Mouse (Mus musculus) lung, postnatal 0 days (tissue): Measurements from ENCODE around the gene Them5. TPM values are rescaled to one million over a fixed set of nuclear protein-coding genes. Genes with fewer than 3 reads are reported as not detected.

ENCODE experiments used
- ATAC-seq: fragments of 200-750 bp; cut with Nextera tagmentation; 2 replicates; pipeline ENCODE4 v1.8.0; 2017; ENCODE audit warnings: moderate library complexity
- DNase-seq: peaks from one replicate; pipeline ENCODE4 v3.0.0-alpha.2; 2016; ENCODE audit warnings: low spot score
- H3K27ac ChIP-seq: fragments of 300-500 bp; sonication (generic); 2 replicates; pipeline ENCODE4 v1.5.1; 2014; ENCODE audit warnings: antibody characterized with exemption, mild to moderate bottlenecking, low read length, mixed read lengths
- H3K27me3 ChIP-seq: fragments of 300-500 bp; sonication (generic); replicated peaks from 2 replicates; pipeline ENCODE4 v1.6.1; 2014; ENCODE audit warnings: low read length, mixed read lengths; ENCODE audit not compliant: insufficient read depth
- H3K36me3 ChIP-seq: fragments of 300-500 bp; sonication (generic); 2 replicates; pipeline ENCODE4 v1.6.1; 2014; ENCODE audit warnings: low read length, mixed read lengths; ENCODE audit not compliant: insufficient read depth
- H3K4me1 ChIP-seq: fragments of 300-500 bp; sonication (generic); 2 replicates; pipeline ENCODE4 v1.6.1; 2014; ENCODE audit warnings: antibody characterized with exemption, low read depth, low read length, mixed read lengths; ENCODE audit not compliant: insufficient read depth
- H3K4me2 ChIP-seq: fragments of 300-500 bp; sonication (generic); replicated peaks from 2 replicates; pipeline ENCODE4 v1.6.1; 2014; ENCODE audit warnings: low read depth, mild to moderate bottlenecking, low read length, moderate library complexity, mixed read lengths
- H3K4me3 ChIP-seq: fragments of 300-500 bp; sonication (generic); 2 replicates; pipeline ENCODE4 v1.5.1; 2014; ENCODE audit warnings: low read depth, low read length
- H3K9ac ChIP-seq: fragments of 300-500 bp; sonication (generic); replicated peaks from 2 replicates; pipeline ENCODE4 v1.6.1; 2014; ENCODE audit warnings: low read depth, mild to moderate bottlenecking
- H3K9me3 ChIP-seq: fragments of 300-500 bp; sonication (generic); 2 replicates; pipeline ENCODE4 v1.6.1; 2016; ENCODE audit warnings: low read length, mixed read lengths
- CTCF ChIP-seq: IDR thresholded peaks from 2 replicates; pipeline ENCODE4 v1.5.1; 2016; ENCODE audit warnings: antibody characterized with exemption, mild to moderate bottlenecking
- EP300 ChIP-seq: IDR thresholded peaks from 2 replicates; pipeline ENCODE4 v1.6.1; 2016; ENCODE audit warnings: antibody characterized with exemption, mild to moderate bottlenecking, control low read depth
- WGBS: fragments of 180-500 bp; shearing (Covaris S2); extraction: QIAGEN DNeasy Blood & Tissue Kit; methylation state at CpG from one replicate; pipeline ENCODE4 v1.1.7; 2014; 5-methylcytosine and 5-hydroxymethylcytosine counted together
- polyA plus RNA-seq: library from polyadenylated mRNA; unstranded; fragments of >200 nt; fragmentation: Nextera tagmentation; extraction: Ambion mirVana; gene quantifications from 2 replicates; pipeline ENCODE4 v1.2.1, GENCODE M21; 2015

Gene Them5
- polyA plus RNA-seq, 1 experiment from 2014 or later, result 3.2 TPM

GRCm38 (mm10) chr3:94379831-94380510 is 38.1 kb downstream of the Them5 start:
- H3K27me3 ChIP-seq, result no peaks in the 10 kb centered on the region
- no peak for DNase-seq
- H3K4me2 ChIP-seq, result no peak overlapping the region
- H3K4me1 ChIP-seq, result no peaks in the 10 kb centered on the region
- no peak for ATAC-seq
- no peak overlapping the region for H3K9ac ChIP-seq
- H3K36me3 ChIP-seq, result no peaks in the 10 kb centered on the region
- no peak overlapping the region for H3K27ac ChIP-seq
- no peak for TF ChIP-seq EP300
- TF ChIP-seq CTCF, result no peak
- no peaks in the 10 kb centered on the region for H3K9me3 ChIP-seq
- H3K4me3 ChIP-seq, result no peak overlapping the region
- 23% methylated on average over 9 of the region's 9 CpGs for WGBS

DNA sequence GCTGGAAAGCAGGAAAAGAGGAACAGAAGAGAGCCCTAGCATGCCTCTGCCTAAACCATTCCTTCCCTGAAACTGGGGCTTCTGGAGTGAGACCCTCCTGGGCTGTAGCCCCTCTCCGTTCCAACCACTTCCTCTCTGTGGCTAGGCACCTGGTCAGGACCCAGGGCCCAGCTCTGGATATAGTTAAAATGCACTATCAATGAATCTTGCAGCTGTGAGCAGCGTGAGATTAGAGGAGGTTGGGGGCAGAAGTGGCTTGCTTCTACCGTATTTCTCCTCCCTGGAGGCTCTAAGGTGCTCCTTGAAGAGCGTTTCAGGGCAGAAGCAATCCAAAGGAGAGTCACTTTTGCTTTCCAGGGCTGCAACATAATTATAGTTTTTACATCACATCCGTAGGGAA is 40.4 kb downstream of the Them5 start:
- WGBS, result 57% methylated on average over 5 of the region's 5 CpGs
- no peaks in the 10 kb centered on the region for H3K27me3 ChIP-seq
- TF ChIP-seq CTCF (no peak), EP300 (no peak)
- H3K27ac ChIP-seq, result no peak overlapping the region
- no peak for DNase-seq
- H3K9ac ChIP-seq, result no peak overlapping the region
- H3K9me3 ChIP-seq, result no peaks in the 10 kb centered on the region
- no peaks in the 10 kb centered on the region for H3K4me1 ChIP-seq
- H3K4me3 ChIP-seq, result no peak overlapping the region
- no peak overlapping the region for H3K4me2 ChIP-seq
- no peaks in the 10 kb centered on the region for H3K36me3 ChIP-seq
- no peak for ATAC-seq

GRCm38 (mm10) chr3:94383476-94383875 is 41.6 kb downstream of the Them5 start:
- Histone ChIP-seq H3K4me3 (no peak overlapping the region), H3K36me3 (no peaks in the 10 kb centered on the region), H3K9me3 (no peaks in the 10 kb centered on the region), H3K4me1 (no peaks in the 10 kb centered on the region), H3K9ac (no peak overlapping the region), H3K27me3 (no peaks in the 10 kb centered on the region), H3K4me2 (no peak overlapping the region), H3K27ac (no peak overlapping the region)
- no peak for TF ChIP-seq EP300
- no peak for TF ChIP-seq CTCF
- no peak for ATAC-seq
- no peak for DNase-seq
- WGBS, result 49% methylated on average over 3 of the region's 3 CpGs

DNA sequence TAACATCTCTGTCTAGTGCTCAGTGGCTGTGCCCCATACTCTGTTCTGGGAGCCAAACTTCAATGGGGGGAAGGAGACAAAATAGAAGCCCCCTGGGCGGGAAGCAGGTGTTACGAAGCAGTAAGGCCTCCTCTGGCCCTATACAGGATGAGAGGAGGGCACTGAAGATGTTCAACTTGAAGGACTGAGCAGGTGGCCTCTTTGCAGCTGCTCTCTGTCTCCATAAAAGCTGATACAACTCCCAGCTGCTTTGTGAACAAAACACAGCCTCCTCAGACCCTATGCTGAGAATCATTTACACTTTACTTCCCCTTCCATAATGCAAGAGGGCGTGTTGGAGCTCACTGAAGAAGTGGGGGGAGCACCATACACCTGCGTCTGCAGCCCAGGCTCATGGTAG is 44.8 kb downstream of the Them5 start:
- Histone ChIP-seq H3K4me2 (no peak overlapping the region), H3K9me3 (no peaks in the 10 kb centered on the region), H3K9ac (no peak overlapping the region), H3K4me1 (no peaks in the 10 kb centered on the region), H3K36me3 (no peaks in the 10 kb centered on the region), H3K4me3 (no peak overlapping the region), H3K27me3 (no peaks in the 10 kb centered on the region), H3K27ac (no peak overlapping the region)
- no peak for TF ChIP-seq EP300
- TF ChIP-seq CTCF, result no peak
- WGBS, result 50% methylated on average over 4 of the region's 4 CpGs
- DNase-seq (no peak), ATAC-seq (no peak)

DNA sequence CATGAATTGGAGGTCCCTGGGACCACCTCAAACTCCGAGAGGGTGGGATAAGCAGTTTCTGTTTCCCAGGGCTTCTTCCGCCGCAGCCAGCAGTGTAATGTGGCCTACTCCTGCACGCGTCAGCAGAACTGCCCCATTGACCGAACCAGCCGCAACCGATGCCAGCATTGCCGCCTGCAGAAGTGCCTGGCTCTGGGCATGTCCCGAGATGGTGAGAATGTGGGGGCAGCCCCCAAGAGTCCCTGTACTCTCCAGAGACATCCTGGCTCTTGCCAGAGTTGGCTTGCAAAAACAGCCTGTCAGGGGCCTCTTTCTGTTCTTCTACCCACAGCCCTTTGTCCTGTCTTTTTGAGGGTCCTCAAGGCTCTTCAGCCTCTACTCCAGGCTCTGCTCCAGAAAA is 45.5 kb downstream of the Them5 start:
- Histone ChIP-seq H3K4me3 (no peak overlapping the region), H3K36me3 (no peaks in the 10 kb centered on the region), H3K4me2 (no peak overlapping the region), H3K27ac (no peak overlapping the region), H3K9me3 (no peaks in the 10 kb centered on the region), H3K4me1 (no peaks in the 10 kb centered on the region), H3K27me3 (no peaks in the 10 kb centered on the region), H3K9ac (no peak overlapping the region)
- no peak for TF ChIP-seq EP300
- no peak for TF ChIP-seq CTCF
- ATAC-seq (no peak), DNase-seq (no peak)
- WGBS, result 91% methylated on average over 10 of the region's 10 CpGs

GRCm38 (mm10) chr3:94388047-94388446 is 46.1 kb downstream of the Them5 start:
- no peak for TF ChIP-seq EP300
- no peak for TF ChIP-seq CTCF
- no peak overlapping the region for H3K27ac ChIP-seq
- H3K27me3 ChIP-seq, result no peaks in the 10 kb centered on the region
- no peaks in the 10 kb centered on the region for H3K36me3 ChIP-seq
- no peak overlapping the region for H3K9ac ChIP-seq
- no peak for ATAC-seq
- H3K4me2 ChIP-seq, result no peak overlapping the region
- no peak overlapping the region for H3K4me3 ChIP-seq
- no peaks in the 10 kb centered on the region for H3K9me3 ChIP-seq
- H3K4me1 ChIP-seq, result no peaks in the 10 kb centered on the region
- 73% methylated on average over 4 of the region's 5 CpGs for WGBS
- DNase-seq, result no peak

DNA sequence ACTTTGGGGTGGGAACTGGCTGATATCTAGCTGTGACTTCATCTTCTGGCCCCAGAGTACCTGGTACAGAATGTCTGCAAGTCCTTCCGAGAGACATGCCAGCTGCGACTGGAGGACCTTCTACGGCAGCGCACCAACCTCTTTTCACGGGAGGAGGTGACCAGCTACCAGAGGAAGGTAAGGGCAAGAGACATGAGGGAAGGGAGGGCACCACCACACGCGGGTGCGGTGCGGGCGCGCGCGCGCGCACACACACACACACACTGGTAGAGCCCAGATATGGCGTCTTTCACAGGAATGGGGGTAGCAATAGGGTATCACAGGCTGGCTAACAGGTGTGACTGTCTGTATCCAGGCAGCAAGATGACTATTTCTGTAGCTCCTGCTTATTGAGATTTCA is 47.5 kb downstream of the Them5 start:
- TF ChIP-seq CTCF (no peak), EP300 (no peak)
- no peaks in the 10 kb centered on the region for H3K4me1 ChIP-seq
- H3K9me3 ChIP-seq, result no peaks in the 10 kb centered on the region
- ATAC-seq (no peak), DNase-seq (no peak)
- WGBS, result 92% methylated on average over 16 of the region's 16 CpGs
- no peaks in the 10 kb centered on the region for H3K36me3 ChIP-seq
- H3K4me3 ChIP-seq, result no peak overlapping the region
- H3K27me3 ChIP-seq, result no peaks in the 10 kb centered on the region
- no peak overlapping the region for H3K27ac ChIP-seq
- no peak overlapping the region for H3K4me2 ChIP-seq
- no peak overlapping the region for H3K9ac ChIP-seq
